In the genomic region with DNA sequence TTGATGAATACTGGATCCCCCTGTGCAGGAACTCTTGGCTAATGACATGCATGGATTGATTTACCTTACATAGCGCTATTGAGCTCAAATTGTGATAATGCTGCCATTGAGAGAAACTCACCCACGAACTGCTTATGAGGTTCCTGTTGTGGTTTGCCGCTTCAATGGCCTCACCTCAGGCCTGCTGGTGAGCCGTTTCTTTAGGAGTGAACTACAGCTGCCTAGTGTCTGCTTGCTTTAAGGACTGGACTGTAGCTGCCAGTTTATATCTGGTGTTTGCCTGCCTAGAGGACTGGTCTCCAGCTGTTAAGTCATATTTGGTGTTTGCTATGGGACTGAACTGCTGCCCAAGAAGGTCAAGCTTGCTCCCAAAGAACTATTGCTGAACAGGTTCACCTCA, we compare ENCODE assay signal across 1 mouse cellular context.
A peak's percentile ranks its signal among the peaks of the same experiment; 100 is the strongest.
TF ChIP-seq lines count a peak whose summit lies in the region.

No protein-coding gene starts in this region.

TF ChIP-seq in MEL, 35 proteins besides CTCF, POLR2A, EP300 and RAD21 (continued from another document):
- peak; percentile 74 for TF ChIP-seq ETS1 (IDR thresholded peaks at IDR 0.05; ENCODE audit: low read depth, low read length)
